Mouse (Mus musculus): ENCODE measurements around the gene Gm42791. TPM values are rescaled to one million over a fixed set of nuclear protein-coding genes. Genes with fewer than 3 reads are reported as not detected.

The Gm42791 gene
- total and polyA plus RNA-seq, 3 experiments, result 0.42 to 1.3 TPM; not detected in 1

GRCm38 (mm10) chr5:148996709-148997037, 1.7 kb upstream of the Gm42791 start:
- dilution Hi-C loops (cut with MboI; ENCODE audit: extremely low pct_ligation_motif_present, extremely low pct_unique_long_range_greater_than_20kb, low sequenced_read_pairs), result no loop called here
- no peak for DNase-seq (ENCODE audit: extremely low read depth)

GRCm38 (mm10) chr5:148995962-148996708, 1.2 kb upstream of the Gm42791 start:
- H3K9ac ChIP-seq (ENCODE audit: insufficient read depth, low read depth), result no peak overlapping the region
- dilution Hi-C loops (cut with MboI; ENCODE audit: extremely low pct_ligation_motif_present, extremely low pct_unique_long_range_greater_than_20kb, low sequenced_read_pairs), result no loop called here
- H3K9me3 ChIP-seq (replicated peaks; ENCODE audit: low read length), result peaks cover 3% of the 10 kb centered on the region
- no peaks in the 10 kb centered on the region for H3K36me3 ChIP-seq (replicated peaks in 1 of 2; ENCODE audit: control insufficient read depth in 1 of 2, insufficient read depth in 1 of 2, low read length in 1 of 2)
- H3K4me1 ChIP-seq (ENCODE audit: control insufficient read depth in 1 of 2, insufficient read depth in 2 of 2), result peaks cover 0 to 5% of the 10 kb centered on the region in 2 experiments; a peak in 2 of 4 replicates
- TF ChIP-seq HCFC1 (IDR thresholded peaks at IDR 0.05; ENCODE audit: low read depth, low read length), result no peak
- TF ChIP-seq NELFE (IDR thresholded peaks at IDR 0.05; ENCODE audit: low read depth, low read length), result no peak
- no peak for TF ChIP-seq TCF12 (IDR thresholded peaks at IDR 0.05; ENCODE audit: low read depth, low read length)
- no peak for TF ChIP-seq RAD21 (IDR thresholded peaks at IDR 0.05; ENCODE audit: low read depth, low read length)
- TF ChIP-seq CTCF (conservative IDR thresholded peaks at IDR 0.05 in 1 of 2, IDR thresholded peaks at IDR 0.05 in 1 of 2; ENCODE audit: low read depth in 2 of 2, low read length in 2 of 2), result no peak
- TF ChIP-seq PAX5 (IDR thresholded peaks at IDR 0.05; ENCODE audit: low read length), result no peak
- no peak for TF ChIP-seq MAZ (IDR thresholded peaks at IDR 0.05; ENCODE audit: low read depth, low read length)
- no peak for TF ChIP-seq SIN3A (IDR thresholded peaks at IDR 0.05; ENCODE audit: low read length)
- no peak for TF ChIP-seq MEF2A (IDR thresholded peaks at IDR 0.05; ENCODE audit: borderline replicate concordance, low read depth, low read length)
- TF ChIP-seq BHLHE40 (IDR thresholded peaks at IDR 0.05; ENCODE audit: low read depth, low read length), result no peak
- TF ChIP-seq ZKSCAN1 (IDR thresholded peaks at IDR 0.05; ENCODE audit: borderline replicate concordance, low read depth, low read length), result no peak
- TF ChIP-seq ETS1 (conservative IDR thresholded peaks at IDR 0.05; ENCODE audit: low read depth, low read length), result no peak
- TF ChIP-seq EP300 (IDR thresholded peaks at IDR 0.05; ENCODE audit: low read length), result no peak
- no peak for TF ChIP-seq MAX (IDR thresholded peaks at IDR 0.05; ENCODE audit: low read length)
- no peak for TF ChIP-seq CHD2 (IDR thresholded peaks at IDR 0.05; ENCODE audit: low read length)
- TF ChIP-seq POLR2AphosphoS2 (IDR thresholded peaks at IDR 0.05; ENCODE audit: low read depth, low read length), result no peak
- no peak for TF ChIP-seq POLR2A (IDR thresholded peaks at IDR 0.05; ENCODE audit: low read depth, low read length)
- no peak overlapping the region for H3K4me2 ChIP-seq (ENCODE audit: insufficient read depth, low read depth, poor library complexity, severe bottlenecking)
- no peak for DNase-seq (ENCODE audit: extremely low read depth)
- in situ Hi-C loops (cut with MboI; ENCODE audit: low pct_ligation_motif_present, low pct_unique_long_range_greater_than_20kb, low sequenced_read_pairs), result no loop called here
- no peaks in the 10 kb centered on the region for H3K79me2 ChIP-seq (replicated peaks; ENCODE audit: control insufficient read depth, extremely low read depth, insufficient read depth, poor library complexity, severe bottlenecking)
- no peak overlapping the region for H3K4me3 ChIP-seq (replicated peaks in 1 of 3; ENCODE audit: low read depth in 2 of 3, low read length in 2 of 3, poor library complexity in 1 of 3)
- H3K27ac ChIP-seq (ENCODE audit: insufficient read depth, low read depth), result no peak overlapping the region
- H3K27me3 ChIP-seq (replicated peaks), result no peaks in the 10 kb centered on the region

More at GRCm38 (mm10) chr5:148996709-148997037, 1.7 kb upstream of the Gm42791 start:
- H3K79me2 ChIP-seq (replicated peaks; ENCODE audit: control insufficient read depth, extremely low read depth, insufficient read depth, poor library complexity, severe bottlenecking), result no peaks in the 10 kb centered on the region
- H3K4me2 ChIP-seq (ENCODE audit: insufficient read depth, low read depth, poor library complexity, severe bottlenecking), result no peak overlapping the region
- in situ Hi-C loops (cut with MboI; ENCODE audit: low pct_ligation_motif_present, low pct_unique_long_range_greater_than_20kb, low sequenced_read_pairs), result no loop called here
- H3K9ac ChIP-seq (ENCODE audit: insufficient read depth, low read depth), result no peak overlapping the region
- H3K27ac ChIP-seq (ENCODE audit: insufficient read depth, low read depth), result no peak overlapping the region
- TF ChIP-seq HCFC1 (IDR thresholded peaks at IDR 0.05; ENCODE audit: low read depth, low read length), result no peak
- TF ChIP-seq MEF2A (IDR thresholded peaks at IDR 0.05; ENCODE audit: borderline replicate concordance, low read depth, low read length), result no peak
- TF ChIP-seq ETS1 (conservative IDR thresholded peaks at IDR 0.05; ENCODE audit: low read depth, low read length), result no peak
- TF ChIP-seq KAT2A (IDR thresholded peaks at IDR 0.05; ENCODE audit: insufficient replicate concordance, low read length), result no peak
- TF ChIP-seq E2F4 (IDR thresholded peaks at IDR 0.05; ENCODE audit: insufficient replicate concordance, low read depth, low read length), result no peak
- TF ChIP-seq NRF1 (IDR thresholded peaks at IDR 0.05; ENCODE audit: low read depth, low read length), result no peak
- TF ChIP-seq ZNF384 (IDR thresholded peaks at IDR 0.05; ENCODE audit: low read depth, low read length), result no peak
- TF ChIP-seq MAFK (IDR thresholded peaks at IDR 0.05; ENCODE audit: insufficient replicate concordance, low read length), result no peak
- no peak for TF ChIP-seq POLR2AphosphoS2 (IDR thresholded peaks at IDR 0.05; ENCODE audit: low read depth, low read length)
- TF ChIP-seq TCF12 (IDR thresholded peaks at IDR 0.05; ENCODE audit: low read depth, low read length), result no peak
- no peak for TF ChIP-seq MAZ (IDR thresholded peaks at IDR 0.05; ENCODE audit: low read depth, low read length)
- no peak for TF ChIP-seq CHD2 (IDR thresholded peaks at IDR 0.05; ENCODE audit: low read length)
- no peak for TF ChIP-seq CTCF (conservative IDR thresholded peaks at IDR 0.05 in 1 of 2, IDR thresholded peaks at IDR 0.05 in 1 of 2; ENCODE audit: low read depth in 2 of 2, low read length in 2 of 2)
- no peak for TF ChIP-seq SIN3A (IDR thresholded peaks at IDR 0.05; ENCODE audit: low read length)
- no peak for TF ChIP-seq PAX5 (IDR thresholded peaks at IDR 0.05; ENCODE audit: low read length)
- TF ChIP-seq NELFE (IDR thresholded peaks at IDR 0.05; ENCODE audit: low read depth, low read length), result no peak
- TF ChIP-seq USF2 (conservative IDR thresholded peaks at IDR 0.05; ENCODE audit: low read depth, low read length), result no peak
- no peak for TF ChIP-seq RAD21 (IDR thresholded peaks at IDR 0.05; ENCODE audit: low read depth, low read length)
- H3K4me1 ChIP-seq (ENCODE audit: control insufficient read depth in 1 of 2, insufficient read depth in 2 of 2), result peaks cover 0 to 5% of the 10 kb centered on the region in 2 experiments; a peak in 2 of 4 replicates
- H3K36me3 ChIP-seq (replicated peaks in 1 of 2; ENCODE audit: control insufficient read depth in 1 of 2, insufficient read depth in 1 of 2, low read length in 1 of 2), result no peaks in the 10 kb centered on the region
- no peaks in the 10 kb centered on the region for H3K27me3 ChIP-seq (replicated peaks)
- peaks cover 6% of the 10 kb centered on the region for H3K9me3 ChIP-seq (replicated peaks; ENCODE audit: low read length)
- no peak overlapping the region for H3K4me3 ChIP-seq (replicated peaks in 1 of 3; ENCODE audit: low read depth in 2 of 3, low read length in 2 of 3, poor library complexity in 1 of 3)
